Mouse (Mus musculus) cerebellum, adult 2 months (tissue): ENCODE results near the gene Fbrs. TPM values are rescaled to one million over a fixed set of nuclear protein-coding genes. Genes with fewer than 3 reads are reported as not detected.

Experiments
- DNase-seq, 2 experiments: peaks; one replicate each; pipeline ENCODE4 v3.0.0; 2021
- H3K27ac ChIP-seq: fragments of 200-500 bp; 2 replicates; pipeline ENCODE4 v1.5.1; 2012; ENCODE audit warnings: low read length, control low read depth, inconsistent platforms; ENCODE audit not compliant: insufficient read depth
- H3K27me3 ChIP-seq: fragments of 200-500 bp; 2 replicates; pipeline ENCODE4 v1.6.1; 2012; ENCODE audit warnings: inconsistent platforms, mild to moderate bottlenecking, low read length, moderate library complexity; ENCODE audit not compliant: control insufficient read depth, insufficient read depth
- H3K4me1 ChIP-seq: fragments of 200-500 bp; 2 replicates; pipeline ENCODE4 v1.6.1; 2011; ENCODE audit warnings: low read length; ENCODE audit not compliant: control insufficient read depth, insufficient read depth
- H3K4me3 ChIP-seq: fragments of 200-500 bp; replicated peaks from 2 replicates; pipeline ENCODE3; 2011; ENCODE audit warnings: mild to moderate bottlenecking, low read depth, low read length, control low read depth; ENCODE audit not compliant: insufficient read depth
- CTCF ChIP-seq: fragments of 200-500 bp; IDR thresholded peaks from 2 replicates; pipeline ENCODE4 v1.5.1; 2011; ENCODE audit warnings: low read depth, mild to moderate bottlenecking, control low read depth, low read length, moderate library complexity, borderline replicate concordance; ENCODE audit not compliant: insufficient read depth
- POLR2A ChIP-seq: fragments of 200-500 bp; IDR thresholded peaks from 2 replicates; pipeline ENCODE4 v1.6.1; 2011; ENCODE audit warnings: low read length, control low read depth, borderline replicate concordance; ENCODE audit not compliant: insufficient read depth
- WGBS: fragments of 180-500 bp; shearing (Covaris S2); methylation state at CpG from one replicate; pipeline ENCODE4 v1.1.7; 2018; 5-methylcytosine and 5-hydroxymethylcytosine counted together
- polyA plus RNA-seq: library from polyadenylated mRNA; depleted of rRNA; stranded (reverse); fragments of >200 nt; gene quantifications from 2 replicates; pipeline ENCODE4 v1.2.3, GENCODE M21; 2012

Fbrs gene
- polyA plus RNA-seq, 1 experiment, result 35.5 TPM

DNA sequence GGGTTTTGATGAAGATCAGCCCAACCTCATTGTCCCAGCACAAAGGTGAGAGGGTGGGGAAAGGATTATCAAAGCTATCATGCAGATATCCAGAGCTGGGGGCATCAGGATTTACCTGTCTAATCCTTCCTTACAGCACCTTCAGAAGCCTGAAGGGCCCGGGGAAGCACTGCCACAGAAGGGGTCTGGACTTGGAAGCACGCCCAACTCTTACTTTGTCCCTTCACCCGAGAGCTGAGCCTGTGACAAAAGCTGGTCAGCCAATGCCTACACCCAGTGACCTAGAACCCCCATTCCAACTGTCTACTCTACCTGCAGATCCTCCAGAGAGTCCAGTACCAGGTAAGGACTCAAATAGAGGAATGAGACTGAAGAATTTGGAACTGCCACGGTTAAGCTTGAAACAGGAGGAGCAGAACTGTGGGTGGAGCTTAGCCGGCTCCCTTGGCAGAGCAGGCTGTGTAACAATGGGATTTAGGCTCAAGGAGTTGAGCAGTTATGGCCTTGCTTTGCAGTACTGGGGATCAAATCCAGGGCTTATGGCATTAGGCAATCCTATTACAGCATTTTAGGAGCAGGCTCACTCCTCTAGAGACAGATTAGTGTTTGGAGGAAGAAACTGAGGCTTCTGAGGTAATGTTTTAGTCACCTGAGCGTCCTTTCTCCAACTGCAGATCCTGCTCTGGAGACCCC lies 4.5 kb upstream of the Fbrs start:
- no peak overlapping the region for H3K4me3 ChIP-seq
- H3K4me1 ChIP-seq, result peaks cover 3% of the 10 kb centered on the region
- 51% methylated on average over 6 of the region's 6 CpGs for WGBS
- TF ChIP-seq POLR2A, result no peak
- DNase-seq, result no peak
- H3K27me3 ChIP-seq, result no peaks in the 10 kb centered on the region
- no peak overlapping the region for H3K27ac ChIP-seq

- no peak overlapping the region for H3K27ac ChIP-seq
- no peak overlapping the region for H3K4me3 ChIP-seq
- DNase-seq, result no peak
- 91% methylated on average over 11 of the region's 11 CpGs for WGBS
- H3K4me1 ChIP-seq, result peaks cover 3% of the 10 kb centered on the region; the same call in 1 of the 2 replicates
- H3K27me3 ChIP-seq, result no peaks in the 10 kb centered on the region
- TF ChIP-seq POLR2A (no peak), CTCF (no peak)
Measured at GRCm38 (mm10) chr7:127475186-127475740, 3.7 kb upstream of the Fbrs start.

- 91% methylated on average over 11 of the region's 11 CpGs for WGBS
- no peak overlapping the region for H3K27ac ChIP-seq
- H3K4me1 ChIP-seq, result peaks cover 8% of the 10 kb centered on the region; the same call in 1 of the 2 replicates
Measured at GRCm38 (mm10) chr7:127476336-127476735, 2.7 kb upstream of the Fbrs start.

DNA sequence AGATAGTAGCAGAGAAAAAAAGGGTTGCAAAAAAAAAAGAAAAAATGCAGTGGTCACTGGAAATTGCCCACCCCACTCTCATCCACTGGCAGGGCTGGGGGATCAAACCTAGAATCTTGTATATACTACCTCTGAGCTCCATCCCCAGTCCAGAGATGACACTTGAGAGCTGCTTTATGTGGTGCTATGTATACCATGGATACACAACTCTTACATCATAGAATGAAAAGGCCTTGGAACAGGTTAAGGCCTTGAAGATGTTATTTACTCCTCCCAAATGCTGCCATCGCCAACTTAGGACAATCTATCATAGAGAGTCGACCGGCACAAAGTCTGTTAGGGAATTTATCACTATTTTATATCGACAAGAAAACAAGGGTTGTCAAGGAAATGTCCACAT lies 2.1 kb upstream of the Fbrs start:
- Histone ChIP-seq H3K4me3 (no peak overlapping the region), H3K27me3 (no peaks in the 10 kb centered on the region), H3K4me1 (peaks cover 8% of the 10 kb centered on the region; the same call in 1 of the 2 replicates), H3K27ac (no peak overlapping the region)
- 77% methylated on average over 4 of the region's 4 CpGs for WGBS
- TF ChIP-seq CTCF (no peak), POLR2A (no peak)
- DNase-seq, result no peak

More at GRCm38 (mm10) chr7:127476336-127476735, 2.7 kb upstream of the Fbrs start:
- DNase-seq, result peak; percentile 44 to 47
- no peak for TF ChIP-seq CTCF
- no peak for TF ChIP-seq POLR2A
- H3K4me3 ChIP-seq, result no peak overlapping the region
- H3K27me3 ChIP-seq, result no peaks in the 10 kb centered on the region

DNA sequence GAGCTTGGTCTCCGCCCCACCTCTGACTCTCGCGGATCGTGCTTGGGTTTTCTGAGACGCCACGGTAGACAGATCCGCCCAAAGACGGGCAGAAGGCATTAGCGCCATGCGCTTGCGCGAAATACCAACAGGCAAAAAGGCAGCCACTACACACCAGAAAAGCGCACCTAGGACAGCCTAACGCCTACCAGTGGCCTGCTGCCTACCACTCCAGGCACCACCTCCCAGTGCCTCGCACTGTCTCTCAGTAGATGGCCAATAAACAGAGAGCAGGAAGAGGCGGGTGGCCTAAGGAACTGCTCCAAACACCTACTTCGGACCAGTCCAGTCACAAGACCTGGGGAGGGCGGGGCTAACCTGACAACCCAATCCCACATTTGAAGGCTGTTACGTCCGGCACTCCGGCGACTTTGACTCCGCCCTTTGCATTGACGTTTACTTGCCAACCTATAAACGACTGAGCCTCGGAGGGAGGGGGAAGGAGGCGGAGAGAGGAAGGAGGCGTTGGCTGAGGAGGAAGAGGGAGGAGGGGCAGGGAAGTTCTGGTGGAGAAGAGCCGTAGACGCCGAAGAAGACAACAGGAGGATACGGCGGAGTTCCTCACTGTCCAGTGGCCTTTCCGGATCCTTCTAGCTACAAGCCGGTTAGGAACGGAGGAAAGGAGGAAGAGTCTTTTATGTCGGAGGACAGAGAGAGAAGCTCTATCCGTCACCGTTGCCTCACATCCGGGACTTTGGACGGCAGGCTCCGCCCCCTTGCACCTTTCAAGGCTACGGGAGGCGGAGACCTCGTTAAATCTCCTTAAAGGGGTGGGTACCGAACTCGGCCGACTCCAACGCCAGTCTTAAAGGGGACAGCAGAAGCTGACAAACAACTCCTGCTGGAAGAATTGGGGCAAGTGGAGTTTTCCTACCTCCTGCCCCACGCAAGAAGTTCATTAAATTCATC lies 1.0 kb upstream of the Fbrs start:
- DNase-seq, result peak; percentile 100
- under 1% methylated on average over 50 of the region's 50 CpGs for WGBS
- peak overlapping the region; percentile 89 for H3K27ac ChIP-seq
- peak overlapping the region; percentile 79 for H3K4me3 ChIP-seq
- no peaks in the 10 kb centered on the region for H3K27me3 ChIP-seq
- TF ChIP-seq POLR2A (peak; percentile 75; the same call in 1 of the 2 replicates), CTCF (no peak)
- H3K4me1 ChIP-seq, result peaks cover 10% of the 10 kb centered on the region; the same call in 1 of the 2 replicates

GRCm38 (mm10) chr7:127479318-127480225 lies 573 bp downstream of the Fbrs start:
- peak; percentile 31 to 54 for DNase-seq
- WGBS, result 1% methylated on average over 47 of the region's 48 CpGs
- TF ChIP-seq CTCF (no peak), POLR2A (0 out of 2 replicates have a peak, but pooled peaks have one; percentile 9)

GRCm38 (mm10) chr7:127480321-127480720 lies 1.3 kb downstream of the Fbrs start:
- no peak for TF ChIP-seq POLR2A
- no peak for TF ChIP-seq CTCF
- 0 out of 2 replicates have a peak overlapping the region, but pooled peaks have one; percentile 92 for H3K27ac ChIP-seq
- 49% methylated on average over 2 of the region's 2 CpGs for WGBS
- DNase-seq, result no peak
- H3K27me3 ChIP-seq, result no peaks in the 10 kb centered on the region
- peaks cover 21% of the 10 kb centered on the region for H3K4me1 ChIP-seq
- H3K4me3 ChIP-seq, result no peak overlapping the region

More at GRCm38 (mm10) chr7:127479318-127480225, 573 bp downstream of the Fbrs start:
- H3K4me1 ChIP-seq, result peaks cover 14% of the 10 kb centered on the region
- H3K27ac ChIP-seq, result peak overlapping the region; percentile 92
- H3K27me3 ChIP-seq, result no peaks in the 10 kb centered on the region
- H3K4me3 ChIP-seq, result peak overlapping the region; percentile 79
